Mouse (Mus musculus) stomach, postnatal 0 days (tissue): ENCODE data around the gene Pex11a.

Experiments used
- CTCF ChIP-seq: IDR thresholded peaks from 2 replicates; pipeline ENCODE4 v1.5.1; 2016; ENCODE audit warnings: antibody characterized with exemption, low read depth, mild to moderate bottlenecking, moderate library complexity
- EP300 ChIP-seq: optimal IDR thresholded peaks from 2 replicates; pipeline ENCODE3; 2016; ENCODE audit warnings: antibody characterized with exemption

GRCm38 (mm10) chr7:79780647-79781626 is 38.0 kb upstream of the Pex11a start:
- peak; percentile 96 for TF ChIP-seq CTCF
- no peak for TF ChIP-seq EP300
